Mouse (Mus musculus) C2C12 (cell line): Measurements from ENCODE around the gene Grik3. TPM values are rescaled to one million over a fixed set of nuclear protein-coding genes. Genes with fewer than 3 reads are reported as not detected.

Experiments used
- H3K27me3 ChIP-seq: one replicate; pipeline ENCODE4 v1.6.1; 2011; ENCODE audit not compliant: control insufficient read depth, insufficient read depth, insufficient read length
- H3K36me3 ChIP-seq: one replicate; pipeline ENCODE4 v1.6.1; 2011; ENCODE audit not compliant: control insufficient read depth, insufficient read depth
- H3K4me3 ChIP-seq: one replicate; pipeline ENCODE4 v1.5.1; 2011; ENCODE audit warnings: mild to moderate bottlenecking, control low read depth; ENCODE audit not compliant: poor library complexity, insufficient read depth, severe bottlenecking
- H3K79me2 ChIP-seq: one replicate; pipeline ENCODE4 v1.6.1; 2011; ENCODE audit not compliant: control insufficient read depth, insufficient read depth
- H3K79me3 ChIP-seq: one replicate; pipeline ENCODE4 v1.6.1; 2011; ENCODE audit warnings: low read depth, control low read depth
- H3ac ChIP-seq: one replicate; pipeline ENCODE3; 2011; ENCODE audit warnings: low read depth; ENCODE audit not compliant: control insufficient read depth, insufficient read length
- CEBPB ChIP-seq: IDR thresholded peaks from one replicate; pipeline ENCODE4 v1.6.1; 2011; ENCODE audit warnings: low read depth, mild to moderate bottlenecking, control low read depth, moderate library complexity
- CTCF ChIP-seq: IDR thresholded peaks from one replicate; pipeline ENCODE4 v1.5.1; 2011; ENCODE audit not compliant: control insufficient read depth, insufficient read depth, insufficient read length
- FOSL1 ChIP-seq: IDR thresholded peaks from one replicate; pipeline ENCODE4 v1.8.0; 2011; ENCODE audit warnings: mild to moderate bottlenecking, low read length; ENCODE audit not compliant: poor library complexity, insufficient read depth, severe bottlenecking
- MAX ChIP-seq: IDR thresholded peaks from one replicate; pipeline ENCODE4 v1.6.1; 2011; ENCODE audit warnings: mild to moderate bottlenecking, control low read depth
- MYOD1 ChIP-seq: IDR thresholded peaks from one replicate; pipeline ENCODE4 v1.6.1; 2011; ENCODE audit warnings: low read depth; ENCODE audit not compliant: control insufficient read depth, insufficient read length
- MYOG ChIP-seq: IDR thresholded peaks from one replicate; pipeline ENCODE4 v1.6.1; 2011; ENCODE audit not compliant: control insufficient read depth, insufficient read length; ENCODE audit errors: extremely low read depth
- USF1 ChIP-seq: IDR thresholded peaks from one replicate; pipeline ENCODE4 v1.6.1; 2011; ENCODE audit warnings: low read depth, mild to moderate bottlenecking, control low read depth, moderate library complexity
- polyA plus RNA-seq: library from polyadenylated mRNA; unstranded; fragments of >200 nt; fragmentation: generic; extraction: Trizol; gene quantifications from one replicate; pipeline ENCODE4 v1.2.1, GENCODE M21; 2012; ENCODE audit warnings: missing spikeins

Grik3 gene
- polyA plus RNA-seq, 1 experiment: 0.01 TPM

DNA sequence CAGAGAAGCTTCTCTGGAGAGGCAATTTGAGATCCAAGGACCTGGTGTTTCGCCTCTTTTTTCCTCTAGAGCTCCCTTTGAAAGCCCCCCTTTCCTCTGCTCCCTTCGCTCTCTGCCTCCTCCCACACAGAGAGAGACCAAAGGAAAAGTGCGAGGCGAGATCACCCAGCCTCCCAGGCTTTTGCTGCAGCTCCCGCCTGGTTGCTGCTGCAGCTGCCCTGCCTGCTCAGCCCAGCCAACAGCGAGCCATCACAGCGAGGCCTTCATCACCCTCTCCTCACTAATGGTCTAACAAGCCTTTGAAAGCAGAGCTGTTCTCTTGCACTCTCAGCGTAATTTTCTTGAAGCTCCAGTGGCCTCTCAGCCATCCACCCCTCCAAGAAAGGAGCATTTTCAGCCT lies 196.6 kb downstream of the Grik3 start:
- H3K4me3 ChIP-seq: no peak overlapping the region
- TF ChIP-seq MAX (no peak), CEBPB (no peak), MYOG (no peak), USF1 (no peak), FOSL1 (no peak), MYOD1 (no peak), CTCF (no peak)
- H3K79me2 ChIP-seq: no peaks in the 10 kb centered on the region
- H3K79me3 ChIP-seq: no peaks in the 10 kb centered on the region
- no peaks in the 10 kb centered on the region for H3K36me3 ChIP-seq
- H3K27me3 ChIP-seq: no peaks in the 10 kb centered on the region
- H3ac ChIP-seq: no peak overlapping the region

DNA sequence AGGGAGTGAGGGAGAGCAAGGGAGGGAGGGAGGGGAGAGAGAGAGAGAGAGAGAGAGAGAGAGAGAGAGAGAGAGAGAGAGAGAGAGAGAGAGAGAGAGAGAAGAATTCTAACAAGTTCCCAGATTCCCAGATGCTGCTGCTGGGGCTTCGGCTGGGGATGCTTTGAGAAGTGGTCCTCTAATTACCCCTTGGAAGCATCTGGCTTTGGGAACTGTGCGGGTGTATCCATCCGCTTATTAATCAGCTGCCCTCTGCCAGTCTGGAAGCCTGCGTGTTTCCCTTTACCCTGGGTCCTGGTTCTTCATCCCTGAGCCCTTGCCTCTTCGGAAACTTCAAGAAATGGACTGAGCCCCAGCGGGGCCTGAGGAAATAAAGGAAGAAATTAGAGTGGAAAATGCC lies 204.9 kb downstream of the Grik3 start:
- H3K36me3 ChIP-seq: no peaks in the 10 kb centered on the region
- no peak overlapping the region for H3K4me3 ChIP-seq
- no peak for TF ChIP-seq MAX
- TF ChIP-seq CEBPB: no peak
- no peaks in the 10 kb centered on the region for H3K79me3 ChIP-seq
- H3ac ChIP-seq: no peak overlapping the region
- no peaks in the 10 kb centered on the region for H3K79me2 ChIP-seq
- H3K27me3 ChIP-seq: no peaks in the 10 kb centered on the region

DNA sequence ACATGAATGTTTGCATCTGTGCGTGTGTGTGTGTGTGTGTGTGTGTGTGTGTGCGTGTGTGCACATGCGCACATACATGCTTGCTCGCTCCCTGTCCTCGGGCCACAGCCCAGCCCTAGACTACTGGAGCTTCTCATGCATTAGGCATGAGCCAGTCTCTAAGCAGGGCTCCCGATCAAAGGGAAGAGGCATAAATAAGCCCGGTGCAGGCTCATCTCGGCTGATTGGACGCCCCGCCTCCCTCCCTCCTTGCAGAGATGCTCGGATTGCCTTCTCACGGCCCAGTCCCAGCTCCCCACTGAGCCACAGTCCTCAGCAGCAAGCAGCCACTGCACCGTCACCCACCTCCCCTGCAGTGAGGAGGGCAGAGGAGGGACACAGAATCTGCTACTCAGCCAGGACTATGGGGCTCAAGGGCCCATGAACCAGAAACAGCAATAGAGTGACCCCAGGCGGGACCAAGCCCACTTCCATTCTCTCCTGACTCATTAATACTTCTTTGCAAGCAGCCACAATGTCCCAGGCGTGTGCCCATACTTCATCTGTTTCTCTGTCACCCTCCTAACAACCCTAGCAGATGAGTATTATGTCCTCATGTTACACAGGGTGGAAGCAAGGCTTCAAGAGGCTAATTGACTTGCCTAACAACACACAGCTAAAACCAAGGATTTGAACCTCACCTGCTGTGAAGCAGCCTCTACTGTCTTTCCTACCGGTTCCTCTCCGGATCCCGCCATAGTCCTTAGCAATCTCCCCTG lies 205.9 kb downstream of the Grik3 start:
- Histone ChIP-seq H3K79me3 (no peaks in the 10 kb centered on the region), H3ac (no peak overlapping the region), H3K79me2 (no peaks in the 10 kb centered on the region), H3K36me3 (no peaks in the 10 kb centered on the region), H3K27me3 (no peaks in the 10 kb centered on the region), H3K4me3 (no peak overlapping the region)
- TF ChIP-seq FOSL1 (no peak), USF1 (no peak), CEBPB (no peak), MAX (no peak), MYOG (no peak), MYOD1 (no peak), CTCF (no peak)

DNA sequence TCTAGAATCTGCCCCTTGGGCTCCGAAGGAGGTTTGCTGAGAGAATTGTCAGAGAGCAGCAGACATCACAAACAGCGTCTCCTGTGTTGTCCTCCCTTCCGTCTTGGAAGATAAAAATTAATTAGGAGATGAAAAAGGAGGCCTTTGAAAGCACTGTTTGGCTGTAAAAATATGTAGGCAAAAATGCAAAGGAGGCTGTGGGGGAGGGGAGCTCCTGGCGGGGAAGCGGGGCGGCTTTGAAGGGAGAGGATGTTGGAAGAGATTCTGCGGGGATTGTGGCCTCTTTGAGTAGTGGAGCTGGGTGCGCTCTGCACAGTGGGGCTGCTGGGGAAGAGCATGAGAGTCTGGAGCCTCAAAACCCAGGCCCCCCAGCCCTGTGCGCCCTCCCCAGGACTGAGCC lies 207.1 kb downstream of the Grik3 start:
- Histone ChIP-seq H3K4me3 (no peak overlapping the region), H3K79me2 (no peaks in the 10 kb centered on the region), H3K27me3 (no peaks in the 10 kb centered on the region), H3K79me3 (no peaks in the 10 kb centered on the region), H3ac (no peak overlapping the region), H3K36me3 (no peaks in the 10 kb centered on the region)
- TF ChIP-seq USF1: no peak
- TF ChIP-seq MYOG: no peak
- TF ChIP-seq CEBPB: no peak
- no peak for TF ChIP-seq MYOD1
- no peak for TF ChIP-seq CTCF
- TF ChIP-seq MAX: no peak
- TF ChIP-seq FOSL1: no peak

DNA sequence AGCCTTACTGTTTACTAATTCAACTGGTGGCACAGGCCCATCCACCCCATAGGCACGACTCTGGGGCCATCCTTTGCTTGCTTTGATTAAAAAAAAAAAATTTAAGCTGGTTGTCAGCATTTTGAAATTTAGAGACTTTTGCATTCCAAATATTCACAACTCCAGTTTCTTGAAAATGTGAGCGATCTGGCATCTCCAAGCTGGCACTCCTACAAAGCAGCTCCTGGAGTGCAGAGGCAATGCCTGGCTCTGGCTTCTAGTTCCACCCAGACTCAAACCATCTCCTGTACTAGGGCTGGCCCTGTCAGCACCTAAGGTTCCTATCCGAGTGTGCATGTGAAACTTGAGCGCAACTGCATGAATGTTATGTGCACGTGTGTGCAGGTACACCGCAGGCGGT lies 208.6 kb downstream of the Grik3 start:
- H3K79me2 ChIP-seq: no peaks in the 10 kb centered on the region
- H3ac ChIP-seq: no peak overlapping the region
- H3K79me3 ChIP-seq: no peaks in the 10 kb centered on the region
- no peaks in the 10 kb centered on the region for H3K27me3 ChIP-seq
- H3K36me3 ChIP-seq: no peaks in the 10 kb centered on the region
- H3K4me3 ChIP-seq: no peak overlapping the region
- TF ChIP-seq MYOD1: no peak
- no peak for TF ChIP-seq MYOG
- no peak for TF ChIP-seq CTCF

DNA sequence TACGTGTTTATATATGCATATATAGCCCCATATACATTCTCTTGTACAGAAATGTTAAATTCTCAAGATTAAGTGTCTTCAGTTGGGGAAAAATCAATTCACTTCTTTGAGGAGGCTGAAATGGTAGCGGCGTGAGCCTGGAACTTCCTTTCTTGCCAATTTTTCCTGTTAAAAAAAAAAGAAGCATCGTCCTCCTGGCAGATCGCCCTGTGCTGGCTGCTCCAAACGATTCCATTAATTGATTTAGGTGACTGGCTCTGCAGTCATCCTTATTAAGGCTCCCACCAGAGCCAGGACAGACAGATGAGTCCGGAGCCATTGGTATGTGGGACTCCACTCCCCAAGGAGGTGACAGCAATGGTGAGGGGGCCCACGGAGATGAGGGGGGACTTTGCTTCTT lies 209.8 kb downstream of the Grik3 start:
- H3K36me3 ChIP-seq: no peaks in the 10 kb centered on the region
- no peaks in the 10 kb centered on the region for H3K79me2 ChIP-seq
- H3K79me3 ChIP-seq: no peaks in the 10 kb centered on the region
- TF ChIP-seq CTCF (no peak), MYOD1 (no peak), MYOG (no peak), USF1 (no peak), FOSL1 (no peak), CEBPB (no peak), MAX (no peak)
- H3K27me3 ChIP-seq: no peaks in the 10 kb centered on the region
- H3K4me3 ChIP-seq: no peak overlapping the region
- H3ac ChIP-seq: no peak overlapping the region
